Mouse (Mus musculus) neural tube, embryonic 11.5 days (tissue): Measurements from ENCODE around the gene Trmt5. TPM values are rescaled to one million over a fixed set of nuclear protein-coding genes. Genes with fewer than 3 reads are reported as not detected.

ENCODE experiments used
- ATAC-seq: fragments of 200-750 bp; cut with Nextera tagmentation; 2 replicates; pipeline ENCODE4 v1.8.0; 2017; ENCODE audit warnings: moderate number of reproducible peaks, mild to moderate bottlenecking, moderate TSS enrichment, moderate library complexity; ENCODE audit not compliant: insufficient read depth, low FRiP score, low TSS enrichment
- DNase-seq: peaks from one replicate; pipeline ENCODE4 v3.0.0-alpha.2; 2015; ENCODE audit warnings: low spot score
- H3K27ac ChIP-seq: fragments of 300-500 bp; sonication (generic); 2 replicates; pipeline ENCODE4 v1.5.1; 2014; ENCODE audit warnings: low read depth, mild to moderate bottlenecking, low read length
- H3K27me3 ChIP-seq: fragments of 300-500 bp; sonication (generic); 2 replicates; pipeline ENCODE4 v1.6.1; 2014; ENCODE audit warnings: mild to moderate bottlenecking, low read length, mixed read lengths; ENCODE audit not compliant: control insufficient read depth, insufficient read depth
- H3K36me3 ChIP-seq: fragments of 300-500 bp; sonication (generic); 2 replicates; pipeline ENCODE4 v1.6.1; 2014; ENCODE audit warnings: mild to moderate bottlenecking, low read length, moderate library complexity, mixed read lengths; ENCODE audit not compliant: control insufficient read depth, insufficient read depth
- H3K4me1 ChIP-seq: fragments of 300-500 bp; sonication (generic); 2 replicates; pipeline ENCODE4 v1.6.1; 2014; ENCODE audit warnings: low read length, mixed read lengths; ENCODE audit not compliant: control insufficient read depth, insufficient read depth
- H3K4me2 ChIP-seq: fragments of 300-500 bp; sonication (generic); 2 replicates; pipeline ENCODE4 v1.6.1; 2014; ENCODE audit warnings: low read depth, mild to moderate bottlenecking, moderate library complexity
- H3K4me3 ChIP-seq: fragments of 300-500 bp; sonication (generic); 2 replicates; pipeline ENCODE4 v1.5.1; 2014; ENCODE audit warnings: low read depth, low read length
- H3K9ac ChIP-seq: fragments of 300-500 bp; sonication (generic); 2 replicates; pipeline ENCODE4 v1.6.1; 2014; ENCODE audit warnings: mild to moderate bottlenecking, low read length
- H3K9me3 ChIP-seq: fragments of 300-500 bp; sonication (generic); 2 replicates; pipeline ENCODE4 v1.6.1; 2016; ENCODE audit warnings: low read length; ENCODE audit not compliant: control insufficient read depth
- WGBS: fragments of 180-500 bp; shearing (Covaris S2); extraction: QIAGEN DNeasy Blood & Tissue Kit; methylation state at CpG from one replicate; pipeline ENCODE4 v1.1.7; 2014; 5-methylcytosine and 5-hydroxymethylcytosine counted together
- polyA plus RNA-seq: library from polyadenylated mRNA; unstranded; fragments of >200 nt; fragmentation: Nextera tagmentation; extraction: Ambion mirVana; gene quantifications from 2 replicates; pipeline ENCODE4 v1.2.1, GENCODE M21; 2014

Trmt5 gene
- 19.0 and 21.1 TPM in 2 replicates for polyA plus RNA-seq

- Histone ChIP-seq H3K27me3 (no peaks in the 10 kb centered on the region), H3K36me3 (peaks cover 3% of the 10 kb centered on the region; the same call in 1 of the 2 replicates), H3K4me2 (peak within 1 kb of the TSS; percentile 67), H3K9ac (peak within 1 kb of the TSS; percentile 79), H3K4me1 (peaks cover 10% of the 10 kb centered on the region), H3K27ac (peak within 1 kb of the TSS; percentile 76), H3K4me3 (peak within 1 kb of the TSS; percentile 66), H3K9me3 (no peaks in the 10 kb centered on the region)
- under 1% methylated on average over 53 of the region's 53 CpGs for WGBS
- DNase-seq, result peak; percentile 96
- ATAC-seq, result peak; percentile 95
These were observed at the start of gene Trmt5, which contains the start of gene Slc38a6 for GRCm38 (mm10) chr12:73286287-73287092. Trmt5 (minus strand) TSS chr12:73286710. Slc38a6 (plus strand) TSS chr12:73286779.

GRCm38 (mm10) chr12:73334051-73334551 is 47.6 kb upstream of the Trmt5 start:
- Histone ChIP-seq H3K27me3 (no peaks in the 10 kb centered on the region), H3K27ac (peak overlapping the region; percentile 53; the same call in 1 of the 2 replicates), H3K36me3 (no peaks in the 10 kb centered on the region), H3K4me3 (no peak overlapping the region), H3K4me1 (peaks cover 3% of the 10 kb centered on the region), H3K9ac (no peak overlapping the region), H3K4me2 (no peak overlapping the region), H3K9me3 (no peaks in the 10 kb centered on the region)
- ATAC-seq (no peak), DNase-seq (peak; percentile 32)
- WGBS, result 65% methylated on average over 8 of the region's 8 CpGs

DNA sequence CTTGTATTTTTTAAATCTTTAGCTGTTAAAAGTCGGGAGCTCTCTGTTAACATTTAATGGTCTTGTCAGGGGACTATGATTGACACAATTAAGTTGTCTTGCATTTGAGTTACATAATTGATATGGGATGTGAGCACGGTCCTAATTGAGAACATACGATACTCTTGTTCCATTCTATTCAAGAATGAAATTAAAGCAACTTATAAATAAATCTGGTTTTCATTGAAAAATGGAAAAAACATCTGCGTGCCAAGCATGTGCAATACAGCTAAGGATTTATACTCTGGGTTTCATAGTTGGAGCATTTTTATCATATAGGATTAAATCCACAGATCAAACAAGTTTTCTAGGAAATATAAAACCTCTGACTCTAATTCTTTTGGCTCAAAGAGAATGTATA is 46.2 kb upstream of the Trmt5 start:
- Histone ChIP-seq H3K4me2 (no peak overlapping the region), H3K27me3 (no peaks in the 10 kb centered on the region), H3K27ac (no peak overlapping the region), H3K4me3 (no peak overlapping the region), H3K4me1 (peaks cover 3% of the 10 kb centered on the region), H3K9me3 (no peaks in the 10 kb centered on the region), H3K36me3 (no peaks in the 10 kb centered on the region), H3K9ac (no peak overlapping the region)
- 79% methylated on average over 4 of the region's 4 CpGs for WGBS
- no peak for ATAC-seq
- DNase-seq, result no peak

- Histone ChIP-seq H3K36me3 (no peaks in the 10 kb centered on the region), H3K4me3 (no peak overlapping the region), H3K4me1 (peaks cover 8% of the 10 kb centered on the region), H3K27ac (no peak overlapping the region), H3K9ac (no peak overlapping the region), H3K4me2 (no peak overlapping the region), H3K9me3 (no peaks in the 10 kb centered on the region), H3K27me3 (no peaks in the 10 kb centered on the region)
- DNase-seq (no peak), ATAC-seq (no peak)
- WGBS, result 82% methylated on average over 7 of the region's 7 CpGs
These were observed 43.7 kb upstream of the Trmt5 start for GRCm38 (mm10) chr12:73330236-73330635.

GRCm38 (mm10) chr12:73328448-73329167 is 42.1 kb upstream of the Trmt5 start:
- ATAC-seq, result no peak
- H3K4me3 ChIP-seq, result no peak overlapping the region

GRCm38 (mm10) chr12:73327381-73327780 is 40.9 kb upstream of the Trmt5 start:
- WGBS, result 51% methylated on average over 3 of the region's 3 CpGs

More at GRCm38 (mm10) chr12:73328448-73329167, 42.1 kb upstream of the Trmt5 start:
- 93% methylated on average over 4 of the region's 4 CpGs for WGBS
- Histone ChIP-seq H3K27ac (no peak overlapping the region), H3K4me1 (peaks cover 4% of the 10 kb centered on the region; the same call in 1 of the 2 replicates), H3K9me3 (no peaks in the 10 kb centered on the region), H3K9ac (no peak overlapping the region), H3K36me3 (no peaks in the 10 kb centered on the region), H3K4me2 (no peak overlapping the region), H3K27me3 (no peaks in the 10 kb centered on the region)
- no peak for DNase-seq

DNA sequence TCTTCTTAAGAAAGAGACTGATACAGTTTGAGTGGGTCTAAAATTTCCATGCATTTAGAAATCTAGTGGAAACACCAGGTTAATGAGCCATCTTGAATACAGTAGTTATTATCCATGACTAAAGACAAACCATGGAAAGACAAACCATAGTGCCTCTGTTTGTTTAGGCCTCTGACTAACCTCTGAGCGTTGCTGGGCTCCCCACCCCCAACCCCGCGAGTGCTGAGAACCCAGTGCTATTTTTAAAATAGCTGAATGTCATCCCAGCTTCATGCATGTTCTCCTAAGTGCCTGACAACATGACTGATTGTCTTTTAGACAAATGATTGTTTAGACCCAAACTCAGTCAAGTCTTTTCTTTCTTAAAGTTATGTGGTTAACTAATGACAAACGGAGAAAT is 39.1 kb upstream of the Trmt5 start:
- Histone ChIP-seq H3K9me3 (no peaks in the 10 kb centered on the region), H3K9ac (no peak overlapping the region), H3K4me3 (no peak overlapping the region), H3K36me3 (no peaks in the 10 kb centered on the region), H3K4me2 (no peak overlapping the region), H3K27ac (no peak overlapping the region), H3K4me1 (peaks cover 4% of the 10 kb centered on the region; the same call in 1 of the 2 replicates), H3K27me3 (no peaks in the 10 kb centered on the region)
- no peak for DNase-seq
- 25% methylated on average over 4 of the region's 4 CpGs for WGBS
- no peak for ATAC-seq

More at GRCm38 (mm10) chr12:73327381-73327780, 40.9 kb upstream of the Trmt5 start:
- Histone ChIP-seq H3K4me1 (peaks cover 4% of the 10 kb centered on the region; the same call in 1 of the 2 replicates), H3K4me2 (no peak overlapping the region), H3K36me3 (no peaks in the 10 kb centered on the region), H3K9me3 (no peaks in the 10 kb centered on the region), H3K27me3 (no peaks in the 10 kb centered on the region), H3K27ac (no peak overlapping the region), H3K9ac (no peak overlapping the region), H3K4me3 (no peak overlapping the region)
- DNase-seq, result no peak
- no peak for ATAC-seq

DNA sequence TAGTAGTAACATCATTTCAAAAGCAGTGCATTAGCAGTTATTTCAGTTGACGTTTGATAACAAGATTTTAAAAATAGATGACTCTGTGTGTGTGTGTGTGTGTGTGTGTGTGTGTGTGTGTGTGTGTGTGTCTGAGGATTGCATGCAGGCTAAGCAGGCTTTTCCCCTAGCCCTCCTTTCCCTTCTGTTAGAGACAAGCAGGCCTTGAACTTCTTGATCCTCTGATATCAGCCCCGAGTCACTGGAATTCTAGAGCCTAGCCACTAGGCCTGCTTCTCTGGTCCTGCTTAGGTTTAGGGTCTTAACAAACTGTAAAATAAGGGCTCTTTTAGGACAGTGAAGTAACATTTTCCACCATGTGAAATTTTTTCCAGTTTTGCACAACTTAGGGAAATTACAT is 38.7 kb upstream of the Trmt5 start:
- H3K4me2 ChIP-seq, result no peak overlapping the region
- no peak overlapping the region for H3K9ac ChIP-seq
- no peak for DNase-seq
- WGBS, result 75% methylated on average over 2 of the region's 2 CpGs
- H3K4me3 ChIP-seq, result no peak overlapping the region
- H3K27ac ChIP-seq, result no peak overlapping the region
- H3K36me3 ChIP-seq, result no peaks in the 10 kb centered on the region
- no peaks in the 10 kb centered on the region for H3K27me3 ChIP-seq
- ATAC-seq, result no peak
- no peaks in the 10 kb centered on the region for H3K9me3 ChIP-seq
- peaks cover 4% of the 10 kb centered on the region; the same call in 1 of the 2 replicates for H3K4me1 ChIP-seq
